Mouse (Mus musculus) embryonic fibroblast, embryonic 13.5 days (primary cell): ENCODE results near the gene Slc2a3.

ENCODE experiments used
- CTCF ChIP-seq: IDR thresholded peaks from 2 replicates; pipeline ENCODE4 v1.5.1; 2011; ENCODE audit warnings: mild to moderate bottlenecking, control low read depth, low read length, moderate library complexity, borderline replicate concordance; ENCODE audit not compliant: insufficient read depth
- POLR2A ChIP-seq: IDR thresholded peaks from 2 replicates; pipeline ENCODE4 v1.6.1; 2011; ENCODE audit warnings: low read depth, mild to moderate bottlenecking, control low read depth, low read length, moderate library complexity

GRCm38 (mm10) chr6:122706337-122706840 lies 95.1 kb downstream of the Slc2a3 start:
- TF ChIP-seq CTCF (no peak), POLR2A (no peak)
